Mouse (Mus musculus): ENCODE results near the gene Efna3. TPM values are rescaled to one million over a fixed set of nuclear protein-coding genes. Genes with fewer than 3 reads are reported as not detected.

Efna3 gene
- polyA plus RNA-seq, 3 experiments from 2014 or later: not detected

DNA sequence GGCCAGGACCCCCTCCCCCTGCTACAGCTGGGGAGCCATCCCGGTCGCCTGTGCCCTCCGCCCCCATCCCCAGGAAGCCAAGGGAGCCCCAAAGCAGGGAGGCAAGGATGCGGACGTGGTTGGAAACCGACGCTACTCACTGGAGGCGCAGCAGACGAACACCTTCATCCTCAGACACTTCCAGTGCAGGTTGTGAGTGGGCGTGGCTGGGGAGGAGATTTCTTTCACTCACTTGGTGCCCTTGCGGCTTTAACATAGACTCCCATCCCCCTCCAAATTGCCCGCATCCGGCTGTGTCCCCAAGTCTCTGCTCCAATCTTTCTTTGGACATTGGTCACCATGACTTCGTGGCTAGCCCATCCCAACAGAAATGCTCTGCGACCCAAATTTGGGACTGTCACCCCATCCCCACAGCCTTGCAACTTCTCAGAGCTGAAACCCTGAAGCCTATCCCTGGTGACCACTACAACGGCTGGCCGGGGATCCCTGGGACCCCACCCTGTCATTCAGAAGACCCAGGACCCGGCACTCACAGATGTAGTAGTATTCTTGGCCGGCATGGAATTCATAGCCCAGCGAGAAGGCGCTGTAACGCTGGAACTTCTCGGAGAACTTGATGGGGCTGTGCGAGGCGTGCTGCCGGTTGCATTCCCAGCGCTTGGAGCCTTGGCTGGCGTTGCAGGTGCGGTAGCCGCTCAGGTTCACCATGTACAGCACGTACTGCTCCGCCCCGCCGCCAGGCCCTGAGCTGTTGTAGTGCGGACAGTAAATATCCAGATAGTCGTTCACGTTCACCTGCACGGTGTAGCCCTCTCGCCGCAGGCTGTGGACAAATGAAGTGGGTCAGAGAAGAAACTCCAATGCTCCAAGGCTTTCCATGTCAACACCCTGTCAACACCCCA lies 6.6 kb downstream of the Efna3 start:
- peak; percentile 39 for ATAC-seq

DNA sequence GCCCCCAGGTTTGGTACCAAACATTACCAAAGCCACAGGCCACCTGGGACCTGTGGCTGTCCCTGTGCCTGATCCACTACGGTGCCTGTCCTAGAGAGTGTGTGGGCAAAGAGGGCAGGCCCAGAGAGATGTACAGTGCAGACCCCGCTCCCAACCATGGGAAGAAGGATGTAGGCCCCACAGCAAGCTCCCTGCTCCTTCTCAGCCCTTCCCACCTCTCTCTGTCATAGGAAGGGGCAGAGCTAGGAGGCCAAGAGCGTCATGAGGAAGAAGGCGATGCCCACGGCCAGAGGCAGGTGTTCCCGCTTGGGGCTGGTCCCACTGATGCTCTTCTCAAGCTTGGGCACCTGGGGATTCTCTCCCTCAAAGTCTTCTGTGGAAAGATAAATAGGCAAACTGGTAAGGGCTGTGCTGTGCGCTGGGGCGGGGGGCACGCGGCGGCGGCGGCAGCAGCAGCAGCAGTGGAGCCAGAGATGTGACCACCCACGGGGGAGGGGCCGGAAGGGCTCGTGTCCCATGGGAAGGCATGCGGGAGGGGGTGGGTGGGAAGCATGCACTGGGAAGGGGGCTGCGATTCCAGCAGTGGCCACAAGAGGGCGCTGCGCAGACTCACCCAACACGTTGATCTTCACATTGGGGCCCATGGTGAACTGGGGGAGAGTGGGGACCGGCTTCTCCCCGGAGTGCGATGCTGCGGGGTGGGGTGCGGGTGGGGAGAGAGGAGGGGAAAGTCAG lies 7.4 kb downstream of the Efna3 start:
- ATAC-seq: peak; percentile 15

DNA sequence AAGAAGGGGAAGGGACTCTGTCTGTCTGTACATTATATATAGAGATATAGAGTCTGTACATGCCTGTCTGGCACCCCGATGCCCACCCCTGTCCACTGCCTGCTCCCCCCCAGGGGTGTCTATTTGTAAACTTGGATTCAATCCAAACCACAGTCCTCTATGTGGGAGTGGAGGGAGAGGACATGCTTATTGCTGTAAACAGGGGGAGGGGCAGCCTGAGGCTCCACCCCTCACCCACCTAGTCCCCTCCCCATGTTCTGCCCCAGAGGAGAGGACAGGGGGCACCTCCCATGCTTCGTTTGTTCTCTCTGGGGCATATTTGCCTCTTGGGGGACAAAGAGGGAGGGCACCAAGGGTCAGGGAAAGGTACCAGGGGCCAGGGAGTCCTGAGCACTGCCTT lies 8.0 kb downstream of the Efna3 start:
- no peak for ATAC-seq

DNA sequence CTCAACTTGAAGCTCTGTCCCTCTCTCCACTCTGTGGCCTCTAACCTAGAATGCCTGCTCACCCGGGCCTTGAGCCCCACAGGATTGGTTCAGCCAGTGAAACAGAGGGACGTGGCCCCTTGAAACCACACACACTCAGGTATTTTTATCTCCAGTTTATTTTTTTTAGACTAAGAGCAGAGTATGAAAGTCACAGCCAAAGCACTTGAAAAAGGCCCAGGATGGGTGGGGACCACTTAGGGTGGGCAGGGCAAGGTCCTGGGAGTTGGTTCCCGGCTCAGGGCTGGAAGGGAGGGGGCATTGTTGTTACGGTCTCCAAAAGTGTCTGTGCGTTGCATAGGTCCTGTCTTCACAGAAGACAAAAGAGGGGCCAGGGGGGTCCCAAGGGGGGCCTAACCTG lies 8.4 kb downstream of the Efna3 start:
- no peak for ATAC-seq

DNA sequence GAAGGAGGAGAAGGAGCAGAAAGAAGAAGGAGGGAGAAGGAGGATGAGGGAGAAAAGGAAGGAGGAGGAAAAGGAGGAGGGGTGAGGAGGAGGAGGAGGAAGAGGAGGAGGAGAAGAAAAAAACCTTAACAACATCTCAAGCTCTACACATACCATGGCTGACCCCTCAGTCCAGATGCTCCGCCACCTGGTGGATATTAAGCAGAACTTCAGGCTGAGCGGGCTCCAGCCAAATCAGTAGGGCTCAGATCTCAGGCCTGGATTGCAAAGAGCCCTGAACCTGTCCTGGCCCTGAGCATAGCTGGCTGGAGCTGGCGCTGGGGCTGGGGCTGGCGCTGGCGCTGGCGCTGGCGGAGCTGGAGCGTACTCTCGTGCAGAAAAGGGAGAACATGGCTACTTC lies 14.7 kb downstream of the Efna3 start:
- ATAC-seq: peak; percentile 67

DNA sequence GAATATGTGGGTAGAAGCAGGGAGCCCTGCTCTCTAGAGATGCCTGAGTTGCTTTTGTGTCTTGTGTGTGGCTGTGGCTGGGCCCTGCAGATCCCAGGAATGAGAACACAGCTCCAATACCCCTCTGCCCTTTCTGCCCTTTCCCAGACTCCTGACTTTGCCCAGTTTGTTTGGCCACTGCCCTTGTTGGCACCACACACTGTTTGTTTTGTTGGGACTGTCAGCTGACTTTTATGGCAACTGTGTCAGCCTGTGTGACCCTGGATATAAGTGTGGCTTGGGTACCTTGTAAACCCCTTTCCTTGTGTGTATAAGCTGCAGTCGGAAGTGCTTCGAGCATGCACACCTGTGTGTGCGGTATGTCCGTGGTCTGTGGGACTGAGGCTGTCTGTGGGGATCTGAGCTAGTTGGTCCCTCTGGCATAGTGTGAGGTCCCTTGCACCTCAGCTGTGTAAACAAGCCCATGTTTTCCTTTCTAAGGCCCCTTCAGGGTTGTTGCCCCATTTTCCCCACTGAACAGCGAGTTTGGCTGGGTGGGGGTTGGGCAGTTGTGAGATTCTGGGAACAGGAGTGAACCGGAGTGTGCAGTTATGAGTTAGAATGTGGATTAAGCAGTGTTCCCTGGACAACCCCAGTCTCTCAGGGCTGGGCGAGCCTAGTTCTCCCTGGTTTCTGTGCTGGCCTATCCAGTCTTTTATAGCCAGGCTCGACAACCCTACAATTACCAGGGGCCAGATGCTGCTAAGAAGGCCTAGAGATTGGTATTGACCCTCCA lies 17.0 kb downstream of the Efna3 start:
- ATAC-seq: no peak

DNA sequence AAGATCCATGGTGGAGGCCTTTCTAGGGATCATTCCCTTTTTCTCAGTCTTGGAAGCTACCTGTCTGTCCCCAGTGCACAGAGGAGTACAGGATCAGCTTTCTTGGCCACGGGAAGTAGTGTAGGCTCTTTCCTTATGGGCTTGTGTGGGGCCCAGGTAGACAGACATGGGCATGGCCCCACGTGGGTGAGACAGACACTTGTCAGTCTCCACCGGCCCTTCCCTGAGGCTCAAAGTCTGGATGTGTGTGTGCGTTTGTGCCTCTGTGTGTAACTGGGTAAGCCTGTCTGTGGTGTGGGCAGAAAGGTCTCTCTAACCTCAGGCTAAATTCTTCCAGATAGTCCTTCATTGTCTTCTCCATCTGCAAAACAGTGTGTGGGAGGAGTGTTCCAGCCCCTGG lies 17.7 kb downstream of the Efna3 start:
- no peak for ATAC-seq

DNA sequence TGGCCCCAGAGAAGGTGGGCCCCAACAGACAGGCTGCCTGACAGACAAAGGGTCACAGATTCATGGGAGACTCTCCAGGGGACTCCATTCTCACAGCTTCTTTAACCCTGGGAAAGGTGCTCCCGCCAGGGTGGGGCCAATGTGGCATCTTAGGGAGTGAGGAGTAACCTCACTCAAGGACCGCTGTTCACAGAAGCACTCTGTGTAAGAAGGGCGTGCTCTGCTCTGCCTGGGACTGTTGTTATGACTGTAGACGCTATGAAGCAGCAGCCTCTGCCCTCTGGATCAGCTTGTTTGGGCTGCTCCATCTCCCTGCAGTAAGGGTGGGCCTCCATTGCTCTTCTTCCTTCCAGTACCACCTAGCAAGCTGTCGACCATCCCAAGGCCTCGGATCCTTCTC lies 18.3 kb downstream of the Efna3 start:
- no peak for ATAC-seq

DNA sequence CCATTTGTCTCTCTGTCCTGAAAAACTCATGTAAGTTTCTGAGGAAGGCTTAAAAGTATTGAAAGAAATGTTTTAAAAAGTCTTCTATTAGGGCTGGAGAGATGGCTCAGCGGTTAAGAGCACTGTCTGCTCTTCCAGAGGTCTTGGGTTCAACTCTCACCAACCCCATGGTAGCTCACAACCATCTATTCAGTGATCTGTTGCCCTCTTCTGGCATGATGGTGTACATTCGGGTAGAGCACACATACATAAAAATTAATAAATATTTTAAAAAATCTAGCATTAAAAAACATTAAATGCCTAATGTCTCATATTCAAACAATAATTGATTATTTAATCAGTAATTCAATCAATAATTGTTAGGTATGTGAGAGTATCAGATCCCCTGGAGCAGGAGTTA lies 22.3 kb downstream of the Efna3 start:
- ATAC-seq: no peak

DNA sequence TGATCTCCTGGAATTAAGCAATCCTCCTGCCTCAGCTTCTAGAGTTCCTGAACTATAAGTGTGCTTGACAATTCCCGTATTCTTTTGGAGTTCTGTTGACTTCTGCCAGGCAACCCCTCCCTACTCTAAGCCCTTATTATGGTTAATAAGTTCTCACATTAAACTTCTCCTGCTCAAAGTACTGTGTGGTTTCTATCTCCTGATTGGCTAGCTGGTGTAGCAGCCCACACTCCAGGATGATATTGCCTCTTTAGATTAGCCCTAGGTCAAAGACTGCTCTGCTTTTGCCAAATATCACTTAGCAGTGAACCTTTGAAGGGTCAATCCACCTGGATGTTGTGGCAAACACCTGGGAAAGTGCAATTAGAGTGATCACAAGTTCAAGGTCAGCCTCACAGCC lies 22.7 kb downstream of the Efna3 start:
- ATAC-seq: no peak

DNA sequence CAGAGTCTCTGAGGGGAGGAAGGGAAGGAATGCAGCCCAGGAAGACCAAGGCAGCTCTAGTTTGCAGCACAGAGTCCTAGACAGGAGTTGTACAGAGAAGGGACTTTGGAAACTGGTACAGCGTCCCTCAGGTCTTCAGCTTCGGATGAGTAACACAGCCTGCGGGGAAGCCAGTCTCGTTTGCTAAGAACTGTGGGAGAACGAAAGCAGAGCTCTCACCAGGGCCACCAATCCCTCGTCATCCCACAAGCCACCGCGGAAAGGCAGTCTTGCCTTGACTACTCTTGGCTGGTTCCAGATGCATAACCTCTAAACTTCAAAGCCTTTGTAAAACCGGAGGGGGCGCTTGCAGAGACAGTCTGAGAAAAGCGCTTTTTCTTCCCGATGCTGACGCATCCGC lies 23.3 kb downstream of the Efna3 start:
- ATAC-seq: peak; percentile 63

DNA sequence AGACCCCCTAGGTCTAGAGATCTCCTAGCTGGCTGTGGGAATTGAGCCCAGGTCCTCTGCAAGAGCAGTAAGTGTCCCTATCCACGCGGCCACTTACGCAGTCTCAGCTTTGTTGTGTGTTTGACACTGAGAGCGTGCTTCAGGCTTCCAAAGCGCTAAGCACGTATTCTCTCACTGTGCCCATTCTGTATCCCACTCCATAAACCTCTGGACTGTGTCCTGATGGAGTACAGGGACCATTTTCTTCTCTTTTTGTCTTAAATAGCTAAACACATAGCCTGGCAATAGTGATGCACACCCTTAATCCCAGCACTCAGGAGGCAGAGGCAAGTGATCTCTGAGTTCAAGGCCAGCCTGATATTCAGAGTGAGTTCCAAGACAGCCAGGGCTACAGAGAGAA lies 23.9 kb downstream of the Efna3 start:
- ATAC-seq: no peak

DNA sequence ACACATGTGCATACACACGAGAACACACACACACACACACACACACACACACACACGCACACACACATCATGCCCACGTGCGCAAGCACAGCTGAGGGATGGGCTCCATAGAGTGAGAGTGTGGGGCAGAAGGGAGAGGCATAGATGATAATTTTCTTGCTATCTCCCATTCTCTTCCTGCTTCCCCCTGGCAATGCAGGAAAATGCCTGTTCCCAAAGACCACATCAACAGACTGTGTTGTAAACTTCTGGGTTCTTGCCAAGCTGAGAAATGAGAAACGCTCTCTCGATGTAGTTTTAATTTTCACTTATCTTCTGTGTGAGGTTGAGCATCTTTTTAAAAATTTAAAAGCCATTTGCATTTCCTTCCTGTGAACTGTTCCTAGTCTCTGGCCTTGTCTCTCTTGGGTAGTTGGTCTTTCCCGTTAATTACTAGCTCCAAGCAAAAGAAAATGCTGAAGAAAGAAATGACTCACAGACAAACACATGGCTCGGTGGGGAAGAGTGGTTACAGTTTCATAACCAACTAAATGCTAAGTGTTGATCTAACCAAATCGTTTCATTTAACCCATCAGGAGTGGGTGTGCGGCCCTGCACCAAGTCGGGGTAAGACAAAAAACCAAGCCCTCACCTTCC lies 25.9 kb downstream of the Efna3 start:
- no peak for ATAC-seq

DNA sequence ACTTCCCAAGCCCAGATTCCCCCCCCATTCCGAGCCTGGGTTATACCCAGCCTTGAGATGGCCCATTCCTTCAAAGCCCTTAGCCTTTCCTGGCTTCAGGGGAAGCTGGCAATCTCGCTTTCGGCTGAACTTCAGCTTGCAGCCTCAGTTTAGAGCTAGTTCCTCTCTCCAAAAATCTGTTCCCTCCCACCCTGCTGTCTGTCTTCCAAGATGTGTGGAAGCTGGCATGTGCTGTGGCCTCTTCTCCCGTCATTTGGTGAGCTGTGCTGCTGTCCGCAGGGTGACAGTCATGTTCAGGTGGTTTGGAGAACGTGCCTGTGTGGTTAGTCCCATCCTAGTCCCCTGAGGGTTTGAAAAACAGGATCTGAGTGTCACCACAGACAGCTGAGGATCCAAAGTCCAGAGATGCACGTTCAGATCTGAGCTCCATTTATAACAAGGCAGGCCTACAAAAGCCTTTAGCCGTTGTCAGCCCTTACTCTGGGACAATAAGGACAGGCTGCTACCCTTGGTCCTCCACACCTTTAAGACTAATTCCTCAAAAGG lies 27.0 kb downstream of the Efna3 start:
- ATAC-seq: no peak

DNA sequence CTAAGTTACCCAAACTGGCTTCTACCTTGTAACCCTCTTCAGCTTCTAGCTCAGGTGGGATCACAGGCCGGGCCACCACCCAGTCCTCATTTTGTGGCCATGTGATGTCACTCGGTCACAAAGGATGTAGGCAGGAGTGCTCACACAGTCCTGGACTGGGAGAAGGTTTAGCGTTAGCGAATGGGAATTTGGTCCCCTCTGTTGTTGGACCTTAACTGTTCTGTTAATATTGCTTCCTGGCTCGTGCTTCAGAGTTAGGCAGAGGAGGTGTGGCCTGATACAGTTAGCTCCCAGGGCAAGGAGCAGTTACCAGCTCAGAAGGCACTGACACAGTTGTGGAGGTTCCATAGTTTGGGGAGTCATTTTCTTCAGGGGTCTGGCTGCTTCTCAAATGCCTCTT lies 28.6 kb downstream of the Efna3 start:
- no peak for ATAC-seq

DNA sequence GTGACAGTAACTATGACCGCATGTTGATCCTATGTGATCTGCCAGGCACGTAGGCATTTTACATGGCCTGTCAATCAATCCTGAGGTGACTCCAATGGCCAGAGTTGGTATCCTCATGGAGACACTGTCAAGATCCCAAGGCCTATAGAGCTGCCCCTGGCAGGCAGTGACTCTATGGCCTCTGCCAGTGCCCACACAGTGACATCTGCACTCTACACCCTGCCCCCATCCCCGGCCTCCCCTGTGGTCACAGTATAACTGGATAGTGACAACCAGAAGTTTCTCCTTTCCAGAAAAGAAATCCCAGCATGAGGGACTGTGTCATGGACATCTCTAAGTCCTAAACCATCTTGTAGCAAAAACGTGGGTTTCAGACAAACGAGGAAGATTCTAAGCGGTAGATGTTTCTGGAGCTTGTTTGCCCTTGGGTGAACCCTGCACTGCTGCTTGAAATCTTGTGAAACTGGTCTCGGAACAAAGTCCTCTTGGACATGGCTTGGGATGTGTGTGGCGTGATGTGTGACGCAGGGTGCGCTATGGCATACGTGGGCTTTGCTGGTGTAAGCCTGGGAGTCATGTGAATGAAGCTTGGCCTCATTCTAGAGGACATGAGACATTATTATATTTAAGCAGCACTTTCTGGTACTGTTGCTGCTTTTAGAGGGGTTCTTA lies 29.4 kb downstream of the Efna3 start:
- ATAC-seq: no peak

DNA sequence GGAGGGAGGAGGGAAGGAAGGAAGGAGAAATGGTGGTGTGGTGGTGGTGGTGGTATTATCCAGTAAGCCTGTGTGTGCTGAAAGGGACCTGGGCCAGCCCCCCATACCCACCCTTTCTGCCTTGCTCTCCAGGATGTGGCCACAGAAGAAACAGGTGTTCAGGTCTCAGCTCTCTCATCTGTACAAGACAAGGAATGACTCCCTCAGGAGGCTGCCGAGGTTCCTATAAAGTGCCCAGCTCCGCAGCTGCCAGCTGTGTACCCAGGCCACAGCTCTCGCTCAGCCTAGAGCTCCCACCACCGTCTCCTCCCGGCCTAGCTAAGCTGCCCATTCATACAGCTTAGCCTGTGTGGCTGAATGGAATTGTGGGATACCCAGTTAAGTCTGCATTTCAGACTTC lies 30.5 kb downstream of the Efna3 start:
- ATAC-seq: no peak

DNA sequence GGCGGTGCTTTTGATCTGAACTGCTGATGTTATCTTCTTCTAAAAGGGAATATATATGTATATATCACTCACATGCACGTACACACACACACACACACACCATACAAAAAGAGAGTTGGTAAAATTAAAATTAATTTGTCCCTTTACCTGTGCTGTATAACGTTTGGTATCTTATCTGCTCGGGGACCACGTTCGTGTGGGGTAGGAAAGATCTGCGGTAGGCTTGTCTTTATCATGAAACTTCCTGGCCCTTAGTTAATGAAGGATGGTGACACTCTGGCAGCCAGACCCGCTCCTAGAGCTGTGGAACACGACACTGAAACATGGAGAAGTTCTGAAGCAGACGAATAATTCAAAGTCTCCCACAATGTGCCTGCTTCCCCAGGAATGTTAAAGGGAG lies 30.9 kb downstream of the Efna3 start:
- ATAC-seq: no peak

DNA sequence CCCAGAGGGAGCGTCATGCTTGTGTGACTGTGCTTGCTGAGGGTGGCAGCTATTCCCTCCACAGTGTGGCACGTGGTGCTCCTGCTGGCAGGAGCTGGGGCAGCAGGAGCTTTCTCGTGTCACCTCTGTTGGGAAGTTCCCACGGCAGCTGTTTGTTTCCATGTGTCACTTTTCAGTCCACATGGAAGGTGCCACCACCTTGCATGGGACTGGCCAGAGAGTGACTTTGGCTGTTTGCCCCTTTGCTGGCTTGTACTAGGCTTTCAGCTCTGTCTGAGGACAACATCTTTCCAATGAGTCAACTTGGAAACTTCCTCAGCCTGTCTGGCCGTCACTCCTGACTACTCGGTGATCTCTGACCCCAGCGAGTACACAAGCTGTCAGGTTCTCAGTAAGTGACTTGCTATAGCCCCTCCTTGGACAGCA lies 34.2 kb downstream of the Efna3 start:
- no peak for ATAC-seq

DNA sequence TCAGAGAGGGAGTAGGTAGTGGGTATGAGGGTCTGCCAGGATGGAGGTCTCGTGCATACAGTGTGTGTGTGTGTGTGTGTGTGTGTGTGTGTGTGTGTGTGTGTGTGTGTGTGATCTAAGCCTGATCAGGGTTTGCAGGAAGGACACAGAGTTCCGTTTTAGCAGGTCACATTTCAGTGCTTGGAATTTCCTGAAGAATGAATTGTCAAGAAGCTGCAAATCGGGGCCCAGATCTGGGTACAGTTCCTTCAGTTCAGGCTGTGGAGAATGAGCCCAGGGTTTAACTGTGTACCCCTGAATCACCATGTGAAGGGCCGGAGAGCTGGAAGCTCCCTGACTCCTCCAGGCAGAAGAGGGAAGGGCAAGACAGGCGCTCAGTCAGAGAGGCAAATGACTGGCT lies 35.5 kb downstream of the Efna3 start:
- no peak for ATAC-seq

DNA sequence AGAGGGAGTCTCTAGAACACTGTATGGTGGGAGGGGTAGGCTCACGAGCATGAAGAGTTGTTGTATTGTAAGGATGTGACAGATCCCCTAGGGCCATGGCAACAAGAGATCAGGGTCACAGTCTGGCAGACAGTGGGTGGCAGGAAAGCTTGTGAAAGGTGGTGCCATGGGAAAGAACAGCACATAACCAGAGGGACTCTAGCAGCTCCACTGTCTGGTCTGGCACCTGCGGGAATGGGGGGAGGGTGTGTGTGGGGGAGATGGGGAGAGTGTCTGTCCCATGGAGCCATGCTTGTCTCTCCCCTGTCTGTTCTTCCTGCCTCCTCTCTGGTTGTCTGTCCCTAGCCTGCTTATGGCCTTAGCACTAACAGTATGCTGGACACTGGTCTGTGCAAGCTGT lies 37.2 kb downstream of the Efna3 start:
- no peak for ATAC-seq

DNA sequence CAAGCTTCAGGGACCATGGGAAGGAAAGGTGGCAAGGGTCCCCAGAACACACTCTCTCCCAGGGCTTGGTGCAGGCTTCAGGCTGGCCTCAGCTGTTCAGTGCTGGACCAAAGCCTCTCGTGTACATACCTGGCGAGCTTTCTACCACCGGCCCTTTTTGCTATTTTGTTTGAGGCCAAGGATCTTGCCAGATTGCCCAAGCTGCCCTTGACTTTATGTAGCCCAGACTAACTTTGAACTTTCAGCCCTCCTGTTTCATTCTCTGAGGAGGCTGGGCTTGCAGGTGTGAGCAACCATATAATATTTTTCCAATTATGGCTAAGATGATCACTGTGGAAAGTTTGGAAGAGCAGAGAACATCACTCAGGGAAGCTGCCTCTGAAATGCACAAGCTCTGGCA lies 38.5 kb downstream of the Efna3 start:
- ATAC-seq: no peak
